Comparison of ENCODE assay signal across 25 mouse cellular contexts in genomic region chr3:80837583-80837982, GRCm38 (mm10). TPM values are rescaled to one million over a fixed set of nuclear protein-coding genes. Genes with fewer than 3 reads are reported as not detected.
DNase-seq lines count a peak whose midpoint lies in the region; ATAC-seq and TF ChIP-seq lines count a peak whose summit lies in the region.
"Had no signal": no experiment of that assay in that cellular context is flagged by ENCODE, and none has a peak within 500 bp of the region (broad histone marks: within the 10 kb centered on the region; RNA-seq: fewer than 3 reads in every experiment).

No protein-coding gene starts in this region.

- H3K4me3 ChIP-seq in embryonic facial prominence, embryonic 11.5 days (ENCODE audit: low read depth, low read length): no peak overlapping the region
- H3K4me3 ChIP-seq in embryonic facial prominence, embryonic 10.5 days: no peak overlapping the region
- no peak overlapping the region for H3K4me3 ChIP-seq in lung, postnatal 0 days (ENCODE audit: low read depth, low read length)
- H3K4me3 ChIP-seq in limb, embryonic 11.5 days (ENCODE audit: low read depth, low read length): no peak overlapping the region
- no peak overlapping the region for H3K4me3 ChIP-seq in liver, embryonic 11.5 days (ENCODE audit: low read depth, low read length)
- H3K4me3 ChIP-seq: embryonic facial prominence, embryonic 15.5 days; erythroblast, embryonic 14.5 days; forebrain, embryonic 10.5 days; heart, adult 2 months; heart, embryonic 15.5 days; hindbrain, embryonic 10.5 days had no signal

- peak; percentile 35 for DNase-seq in embryonic facial prominence, embryonic 11.5 days (ENCODE audit: low spot score)
- no peak for DNase-seq in embryonic facial prominence, embryonic 10.5 days (ENCODE audit: low spot score)
- DNase-seq in lung, postnatal 0 days (ENCODE audit: low spot score): peak; percentile 9
- DNase-seq in lung, postnatal 14 days: no peak
- peak; percentile 28 for DNase-seq in limb, embryonic 11.5 days (ENCODE audit: low spot score)
- DNase-seq in liver, embryonic 11.5 days (ENCODE audit: low spot score): no peak
- no peak for DNase-seq in testis, postnatal 10 days (ENCODE audit: low spot score)
- DNase-seq: adrenal gland, postnatal 25 days; cerebellum, adult 2 months; cerebellum, postnatal 10 days; gastrocnemius, postnatal 14 days; heart, adult 2 months; heart, postnatal 14 days had no signal

- no peak overlapping the region for H3K4me2 ChIP-seq in embryonic facial prominence, embryonic 11.5 days (ENCODE audit: low read depth, low read length)
- no peak overlapping the region for H3K4me2 ChIP-seq in lung, postnatal 0 days (replicated peaks; ENCODE audit: low read depth, low read length)
- no peak overlapping the region for H3K4me2 ChIP-seq in limb, embryonic 11.5 days (ENCODE audit: low read depth, severe bottlenecking)
- H3K4me2 ChIP-seq in liver, embryonic 11.5 days: no peak overlapping the region
- H3K4me2 ChIP-seq: embryonic facial prominence, embryonic 15.5 days; heart, embryonic 11.5 days; heart, embryonic 15.5 days; hindbrain, embryonic 14.5 days had no signal

- H3K4me1 ChIP-seq in embryonic facial prominence, embryonic 11.5 days (ENCODE audit: control insufficient read depth, insufficient read depth, low read length): no peaks in the 10 kb centered on the region
- no peaks in the 10 kb centered on the region for H3K4me1 ChIP-seq in embryonic facial prominence, embryonic 10.5 days
- H3K4me1 ChIP-seq in lung, postnatal 0 days (ENCODE audit: insufficient read depth, low read depth, low read length): no peaks in the 10 kb centered on the region
- H3K4me1 ChIP-seq in limb, embryonic 11.5 days (ENCODE audit: control insufficient read depth, insufficient read depth, low read length): peaks cover 3% of the 10 kb centered on the region; the same call in 1 of the 2 replicates
- no peaks in the 10 kb centered on the region for H3K4me1 ChIP-seq in liver, embryonic 11.5 days (replicated peaks; ENCODE audit: control insufficient read depth, insufficient read depth, low read length)
- H3K4me1 ChIP-seq: embryonic facial prominence, embryonic 15.5 days; forebrain, embryonic 10.5 days; heart, embryonic 15.5 days; hindbrain, embryonic 10.5 days had no signal

- no peak overlapping the region for H3K27ac ChIP-seq in embryonic facial prominence, embryonic 11.5 days (replicated peaks; ENCODE audit: low read depth, low read length)
- no peak overlapping the region for H3K27ac ChIP-seq in embryonic facial prominence, embryonic 10.5 days (replicated peaks)
- H3K27ac ChIP-seq in lung, postnatal 0 days (ENCODE audit: low read length): no peak overlapping the region
- no peak overlapping the region for H3K27ac ChIP-seq in limb, embryonic 11.5 days (replicated peaks; ENCODE audit: low read depth, low read length)
- H3K27ac ChIP-seq in liver, embryonic 11.5 days (ENCODE audit: low read depth, low read length): no peak overlapping the region
- H3K27ac ChIP-seq: embryonic facial prominence, embryonic 15.5 days; forebrain, embryonic 10.5 days; heart, adult 2 months; heart, embryonic 15.5 days; hindbrain, embryonic 10.5 days; hindbrain, embryonic 14.5 days had no signal

- no peak for TF ChIP-seq EP300 in lung, postnatal 0 days (IDR thresholded peaks at IDR 0.05)

- ATAC-seq in embryonic facial prominence, embryonic 11.5 days (replicated peaks; ENCODE audit: insufficient number of reproducible peaks, low FRiP score, low TSS enrichment, low read depth): no peak
- ATAC-seq in lung, postnatal 0 days: no peak
- peak; percentile 61 for ATAC-seq in limb, embryonic 11.5 days (ENCODE audit: insufficient number of reproducible peaks, low FRiP score, low TSS enrichment, low read depth)
- ATAC-seq in liver, embryonic 11.5 days (replicated peaks; ENCODE audit: low FRiP score): no peak
- ATAC-seq in frontal cortex, adult (ENCODE audit: low TSS enrichment): no peak
- ATAC-seq: activated CD4-positive, CD25-positive, alpha-beta regulatory T cell, adult 4 months; forebrain, embryonic 14.5 days; Patski had no signal

- H3K9ac ChIP-seq in embryonic facial prominence, embryonic 11.5 days (replicated peaks; ENCODE audit: low read length): no peak overlapping the region
- H3K9ac ChIP-seq in lung, postnatal 0 days (replicated peaks; ENCODE audit: low read depth): no peak overlapping the region
- H3K9ac ChIP-seq in limb, embryonic 11.5 days (ENCODE audit: low read length): no peak overlapping the region
- H3K9ac ChIP-seq in liver, embryonic 11.5 days (ENCODE audit: low read depth, low read length): no peak overlapping the region
- H3K9ac ChIP-seq: embryonic facial prominence, embryonic 15.5 days; heart, embryonic 15.5 days; hindbrain, embryonic 14.5 days had no signal

- no peak for TF ChIP-seq CTCF in lung, postnatal 0 days (IDR thresholded peaks at IDR 0.05)

- 45% methylated on average over 3 of the region's 3 CpGs for whole genome bisulfite sequencing in embryonic facial prominence, embryonic 11.5 days
- WGBS in embryonic facial prominence, embryonic 10.5 days: 39% methylated on average over 3 of the region's 3 CpGs
- 23% methylated on average over 3 of the region's 3 CpGs for WGBS in lung, postnatal 0 days
- 11% methylated on average over 3 of the region's 3 CpGs for WGBS in limb, embryonic 11.5 days
- 53% methylated on average over 3 of the region's 3 CpGs for WGBS in liver, embryonic 11.5 days

- H3K27me3 ChIP-seq in embryonic facial prominence, embryonic 11.5 days (ENCODE audit: control insufficient read depth, insufficient read depth, low read length): no peaks in the 10 kb centered on the region
- H3K27me3 ChIP-seq in embryonic facial prominence, embryonic 10.5 days (replicated peaks; ENCODE audit: low read depth, poor library complexity, severe bottlenecking): no peaks in the 10 kb centered on the region
- H3K27me3 ChIP-seq in lung, postnatal 0 days (replicated peaks; ENCODE audit: insufficient read depth, low read length): no peaks in the 10 kb centered on the region
- no peaks in the 10 kb centered on the region for H3K27me3 ChIP-seq in limb, embryonic 11.5 days (ENCODE audit: control insufficient read depth, insufficient read depth, low read length)
- H3K27me3 ChIP-seq in liver, embryonic 11.5 days (replicated peaks; ENCODE audit: control insufficient read depth, insufficient read depth, low read length): no peaks in the 10 kb centered on the region
- H3K27me3 ChIP-seq: embryonic facial prominence, embryonic 15.5 days; heart, embryonic 15.5 days had no signal

- H3K36me3 ChIP-seq in embryonic facial prominence, embryonic 11.5 days (replicated peaks; ENCODE audit: control insufficient read depth, insufficient read depth, low read depth, low read length): no peaks in the 10 kb centered on the region
- H3K36me3 ChIP-seq in embryonic facial prominence, embryonic 10.5 days (replicated peaks): no peaks in the 10 kb centered on the region
- H3K36me3 ChIP-seq in lung, postnatal 0 days (ENCODE audit: insufficient read depth, low read length): no peaks in the 10 kb centered on the region
- no peaks in the 10 kb centered on the region for H3K36me3 ChIP-seq in limb, embryonic 11.5 days (ENCODE audit: control insufficient read depth, insufficient read depth, low read length)
- no peaks in the 10 kb centered on the region for H3K36me3 ChIP-seq in liver, embryonic 11.5 days (ENCODE audit: control insufficient read depth, insufficient read depth, low read length)
- H3K36me3 ChIP-seq: embryonic facial prominence, embryonic 15.5 days; forebrain, embryonic 10.5 days; heart, embryonic 15.5 days; hindbrain, embryonic 10.5 days had no signal

- no peaks in the 10 kb centered on the region for H3K9me3 ChIP-seq in embryonic facial prominence, embryonic 11.5 days (replicated peaks; ENCODE audit: control insufficient read depth, low read length)
- no peaks in the 10 kb centered on the region for H3K9me3 ChIP-seq in embryonic facial prominence, embryonic 10.5 days
- H3K9me3 ChIP-seq in lung, postnatal 0 days (ENCODE audit: low read length): no peaks in the 10 kb centered on the region
- no peaks in the 10 kb centered on the region for H3K9me3 ChIP-seq in limb, embryonic 11.5 days (ENCODE audit: control insufficient read depth, low read length)
- no peaks in the 10 kb centered on the region for H3K9me3 ChIP-seq in liver, embryonic 11.5 days (ENCODE audit: control insufficient read depth, low read length)
- H3K9me3 ChIP-seq: embryonic facial prominence, embryonic 15.5 days; forebrain, embryonic 10.5 days; heart, embryonic 15.5 days; hindbrain, embryonic 10.5 days had no signal

RNA-seq across cellular contexts. Expression of gene Gria2, which starts 34.9 kb away (rescaled TPM):
- 4.8 and 6.0 TPM in 2 replicates for polyA plus RNA-seq in embryonic facial prominence, embryonic 11.5 days (2014; fragmentation: Nextera tagmentation; extraction: Ambion mirVana)
- 1.4 and 1.7 TPM in 2 replicates for polyA plus RNA-seq in embryonic facial prominence, embryonic 10.5 days (2016; fragmentation: Nextera tagmentation; extraction: Ambion mirVana)
- polyA plus RNA-seq in lung, postnatal 0 days (2015; fragmentation: Nextera tagmentation; extraction: Ambion mirVana): 0.11 TPM in 2 replicates
- 4.4 and 5.9 TPM in 2 replicates for polyA plus RNA-seq in limb, embryonic 11.5 days (2014; fragmentation: Nextera tagmentation; extraction: Ambion mirVana)
- 1.5 and 1.8 TPM in 2 replicates for polyA plus RNA-seq in liver, embryonic 11.5 days (2014; fragmentation: Nextera tagmentation; extraction: Ambion mirVana)
- polyA plus RNA-seq: C2C12; erythroblast, embryonic 14.5 days; heart, adult 2 months; Patski had no signal

Comparison
In these comparisons a context has a peak if more than half of its experiments do, and no peak if none do; other contexts are left out.
1. DNase-seq: peak in embryonic facial prominence, embryonic 11.5 days (single experiment), lung, postnatal 0 days (single experiment) and limb, embryonic 11.5 days (single experiment); none in embryonic facial prominence, embryonic 10.5 days (single experiment), lung, postnatal 14 days (single experiment), liver, embryonic 11.5 days (single experiment) and testis, postnatal 10 days (single experiment).